8 mouse cellular contexts compared by ENCODE assay signal in genomic region chr5:88584061-88584460, GRCm38 (mm10). TPM values are rescaled to one million over a fixed set of nuclear protein-coding genes. Genes with fewer than 3 reads are reported as not detected.
DNase-seq lines count a peak whose midpoint lies in the region; ATAC-seq lines count a peak whose summit lies in the region.

No protein-coding gene starts in this region.

- WGBS in heart, embryonic 13.5 days = 33% methylated on average over 9 of the region's 9 CpGs
- WGBS in forebrain, embryonic 12.5 days = 15% methylated on average over 9 of the region's 9 CpGs
- WGBS in stomach, embryonic 15.5 days = 37% methylated on average over 9 of the region's 9 CpGs

- H3K4me3 ChIP-seq in heart, embryonic 13.5 days = peak overlapping the region; percentile 13; the same call in 1 of the 2 replicates
- peak overlapping the region; percentile 58 for H3K4me3 ChIP-seq in forebrain, embryonic 12.5 days (replicated peaks)
- peak overlapping the region; percentile 2; the same call in 1 of the 2 replicates for H3K4me3 ChIP-seq in stomach, embryonic 15.5 days (replicated peaks)

- no peaks in the 10 kb centered on the region for H3K9me3 ChIP-seq in heart, embryonic 13.5 days
- no peaks in the 10 kb centered on the region for H3K9me3 ChIP-seq in forebrain, embryonic 12.5 days
- no peaks in the 10 kb centered on the region for H3K9me3 ChIP-seq in stomach, embryonic 15.5 days

- DNase-seq in heart, postnatal 14 days = no peak
- DNase-seq in cerebellum, adult 11-12 months = peak; percentile 70
- DNase-seq in left cerebral cortex, postnatal 36 days (ENCODE audit: low spot score in 2 of 2) = peak; percentile 30 to 47
- no peak for DNase-seq in thymus, postnatal 36 days
- no peak for DNase-seq in T-cell, adult 2 months (ENCODE audit: low spot score)

- H3K9ac ChIP-seq in heart, embryonic 13.5 days = peak overlapping the region; percentile 28; the same call in 1 of the 2 replicates
- H3K9ac ChIP-seq in forebrain, embryonic 12.5 days = peak overlapping the region; percentile 65
- no peak overlapping the region for H3K9ac ChIP-seq in stomach, embryonic 15.5 days

- H3K4me1 ChIP-seq in heart, embryonic 13.5 days = peaks cover 41% of the 10 kb centered on the region
- H3K4me1 ChIP-seq in forebrain, embryonic 12.5 days = peaks cover 42% of the 10 kb centered on the region
- peaks cover 4% of the 10 kb centered on the region; the same call in 1 of the 2 replicates for H3K4me1 ChIP-seq in stomach, embryonic 15.5 days

- ATAC-seq in heart, embryonic 13.5 days (ENCODE audit: extremely low read depth, insufficient number of reproducible peaks, low FRiP score, low TSS enrichment) = no peak
- peak; percentile 56 for ATAC-seq in forebrain, embryonic 12.5 days (ENCODE audit: low FRiP score)
- ATAC-seq in stomach, embryonic 15.5 days (ENCODE audit: insufficient read depth, low FRiP score, low read depth) = no peak

- H3K4me2 ChIP-seq in heart, embryonic 13.5 days = peak overlapping the region; percentile 27
- peak overlapping the region; percentile 69 for H3K4me2 ChIP-seq in forebrain, embryonic 12.5 days
- H3K4me2 ChIP-seq in stomach, embryonic 15.5 days = no peak overlapping the region; the same call in 1 of the 2 replicates

- no peaks in the 10 kb centered on the region for H3K27me3 ChIP-seq in heart, embryonic 13.5 days (replicated peaks)
- no peaks in the 10 kb centered on the region for H3K27me3 ChIP-seq in forebrain, embryonic 12.5 days
- H3K27me3 ChIP-seq in stomach, embryonic 15.5 days (replicated peaks) = no peaks in the 10 kb centered on the region

- no peak overlapping the region for H3K27ac ChIP-seq in heart, embryonic 13.5 days (replicated peaks)
- peak overlapping the region; percentile 75 for H3K27ac ChIP-seq in forebrain, embryonic 12.5 days
- H3K27ac ChIP-seq in stomach, embryonic 15.5 days = no peak overlapping the region

- intact Hi-C loops in heart, postnatal 14 days (cut with DNase I) = no loop called here
- intact Hi-C loops in left cerebral cortex, postnatal 36 days (cut with DNase I) = no loop called here

- H3K36me3 ChIP-seq in heart, embryonic 13.5 days = no peaks in the 10 kb centered on the region
- H3K36me3 ChIP-seq in forebrain, embryonic 12.5 days (replicated peaks) = no peaks in the 10 kb centered on the region
- no peaks in the 10 kb centered on the region for H3K36me3 ChIP-seq in stomach, embryonic 15.5 days

RNA-seq across cellular contexts. Expression of gene Rufy3, which starts 19.2 kb away (rescaled TPM):
- polyA plus RNA-seq in heart, embryonic 13.5 days (2015; fragmentation: Nextera tagmentation; extraction: Ambion mirVana) = 8.5 and 9.2 TPM in 2 replicates
- 10 to 100 TPM; 11.0 to 11.2 TPM for total RNA-seq in heart, postnatal 14 days (2021)
- polyA plus RNA-seq in forebrain, embryonic 12.5 days (2016; fragmentation: Nextera tagmentation; extraction: Ambion mirVana) = 166 and 178 TPM in 2 replicates
- total RNA-seq in left cerebral cortex, postnatal 36 days (2021) = 100 to 1,000 TPM; 170 to 191 TPM
- 16.8 and 18.3 TPM in 2 replicates for polyA plus RNA-seq in stomach, embryonic 15.5 days (2015; fragmentation: Nextera tagmentation; extraction: Ambion mirVana)

RNA-seq across cellular contexts. Expression of gene Utp3, which starts 29.8 kb away (rescaled TPM):
- 44.0 and 49.1 TPM in 2 replicates for polyA plus RNA-seq in heart, embryonic 13.5 days (2015; fragmentation: Nextera tagmentation; extraction: Ambion mirVana)
- 10 to 100 TPM; 20.5 to 20.7 TPM for total RNA-seq in heart, postnatal 14 days (2021)
- polyA plus RNA-seq in forebrain, embryonic 12.5 days (2016; fragmentation: Nextera tagmentation; extraction: Ambion mirVana) = 65.0 and 68.5 TPM in 2 replicates
- 10 to 100 TPM; 24.5 to 25.1 TPM for total RNA-seq in left cerebral cortex, postnatal 36 days (2021)
- 62.6 and 65.5 TPM in 2 replicates for polyA plus RNA-seq in stomach, embryonic 15.5 days (2015; fragmentation: Nextera tagmentation; extraction: Ambion mirVana)

RNA-seq across cellular contexts. Expression of gene Jchain, which starts 56.4 kb away (rescaled TPM):
- polyA plus RNA-seq in heart, embryonic 13.5 days (2015; fragmentation: Nextera tagmentation; extraction: Ambion mirVana) = 0.29 and 0.32 TPM in 2 replicates
- 1 to 10 TPM in 1 of 2 experiments, under 1 TPM in 1; 0.33 to 1.2 TPM for total RNA-seq in heart, postnatal 14 days (2021)
- polyA plus RNA-seq in forebrain, embryonic 12.5 days (2016; fragmentation: Nextera tagmentation; extraction: Ambion mirVana) = 0.31 and 0.56 TPM in 2 replicates
- total RNA-seq in left cerebral cortex, postnatal 36 days (2021) = under 1 TPM; 0.30 to 0.50 TPM
- 0.19 and 0.27 TPM in 2 replicates for polyA plus RNA-seq in stomach, embryonic 15.5 days (2015; fragmentation: Nextera tagmentation; extraction: Ambion mirVana)

Comparison
In these comparisons a context has a peak if more than half of its experiments do, and no peak if none do; other contexts are left out.
1. H3K4me3 ChIP-seq: peak in every context shown above with its lines; median percentile 58 in forebrain, embryonic 12.5 days; 13 in heart, embryonic 13.5 days; 2 in stomach, embryonic 15.5 days.
2. DNase-seq: peak in cerebellum, adult 11-12 months (single experiment) and left cerebral cortex, postnatal 36 days (2 of 2); none in heart, postnatal 14 days (0 of 2), thymus, postnatal 36 days (0 of 2) and T-cell, adult 2 months (single experiment).